Mouse (Mus musculus): ENCODE results near the gene Gm5901. TPM values are rescaled to one million over a fixed set of nuclear protein-coding genes. Genes with fewer than 3 reads are reported as not detected.

Gm5901 gene
- total and polyA plus RNA-seq, 3 experiments, result 0.30 to 0.44 TPM; not detected in 1

DNA sequence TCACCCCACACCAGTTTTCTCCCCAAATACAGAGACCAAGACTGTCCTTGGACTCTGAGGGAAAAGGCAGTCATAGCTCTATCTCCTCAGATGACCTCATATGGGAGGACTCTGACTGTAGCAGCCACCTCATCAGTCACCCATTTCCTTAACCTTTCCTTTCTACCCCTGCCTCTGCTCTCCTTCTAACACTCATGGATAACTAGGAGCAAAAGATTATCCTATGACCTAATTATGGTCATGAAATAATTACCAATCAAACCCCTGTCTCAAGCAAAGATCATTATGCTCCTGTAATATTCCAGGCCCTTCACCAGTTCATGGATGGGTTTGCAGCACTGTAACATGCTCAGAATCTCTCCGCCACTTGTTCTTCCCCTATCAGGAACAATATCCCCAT is 6.9 kb upstream of the Gm5901 start, which contains the start of gene Olfr692:
Gene Olfr692 (plus strand): TSS at position 301 of the 400 bp plus-strand sequence.
- DNase-seq (ENCODE audit: extremely low read depth), result no peak
- Histone ChIP-seq H3K4me3 (replicated peaks in 1 of 3; ENCODE audit: low read depth in 2 of 3, low read length in 2 of 3, poor library complexity in 1 of 3) (no peak within 1 kb of the TSS), H3K36me3 (replicated peaks in 1 of 2; ENCODE audit: control insufficient read depth in 1 of 2, insufficient read depth in 1 of 2, low read length in 1 of 2) (no peaks in the 10 kb centered on the region), H3K4me2 (ENCODE audit: insufficient read depth, low read depth, poor library complexity, severe bottlenecking) (no peak within 1 kb of the TSS), H3K9ac (ENCODE audit: insufficient read depth, low read depth) (no peak within 1 kb of the TSS), H3K9me3 (replicated peaks; ENCODE audit: low read length) (no peaks in the 10 kb centered on the region), H3K27me3 (replicated peaks) (no peaks in the 10 kb centered on the region), H3K27ac (ENCODE audit: insufficient read depth, low read depth) (no peak within 1 kb of the TSS), H3K79me2 (replicated peaks; ENCODE audit: control insufficient read depth, extremely low read depth, insufficient read depth, poor library complexity, severe bottlenecking) (no peaks in the 10 kb centered on the region), H3K4me1 (ENCODE audit: control insufficient read depth in 1 of 2, insufficient read depth in 2 of 2) (peaks cover 0 to 4% of the 10 kb centered on the region in 2 experiments; a peak in 2 of 4 replicates)
- dilution Hi-C loops (cut with MboI; ENCODE audit: extremely low pct_ligation_motif_present, extremely low pct_unique_long_range_greater_than_20kb, low sequenced_read_pairs), result no loop called here
- TF ChIP-seq ZNF384 (IDR thresholded peaks at IDR 0.05; ENCODE audit: low read depth, low read length) (no peak), USF1 (IDR thresholded peaks at IDR 0.05; ENCODE audit: low read depth, low read length) (no peak), MYC (IDR thresholded peaks at IDR 0.05; ENCODE audit: low read depth, low read length) (no peak), ZMIZ1 (IDR thresholded peaks at IDR 0.05; ENCODE audit: low read depth, low read length) (no peak)
- in situ Hi-C loops (cut with MboI; ENCODE audit: low pct_ligation_motif_present, low pct_unique_long_range_greater_than_20kb, low sequenced_read_pairs), result no loop called here

DNA sequence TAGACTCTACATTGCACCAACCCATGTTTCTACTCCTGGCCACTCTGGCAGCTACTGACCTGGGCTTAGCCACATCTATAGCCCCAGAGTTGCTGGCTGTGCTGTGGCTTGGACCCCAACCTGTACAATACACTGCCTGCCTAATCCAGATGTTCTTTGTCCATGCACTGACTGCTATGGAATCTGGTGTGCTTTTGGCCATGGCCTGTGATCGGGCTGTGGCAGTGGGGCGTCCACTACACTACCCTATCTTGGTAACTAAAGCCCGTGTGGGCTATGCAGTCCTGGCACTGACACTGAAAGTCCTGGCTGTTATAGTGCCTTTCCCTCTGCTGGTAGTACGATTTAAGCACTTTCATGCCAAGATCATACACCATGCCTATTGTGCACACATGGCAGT is 6.3 kb upstream of the Gm5901 start:
- dilution Hi-C loops (cut with MboI; ENCODE audit: extremely low pct_ligation_motif_present, extremely low pct_unique_long_range_greater_than_20kb, low sequenced_read_pairs) (no loop called here), in situ Hi-C loops (cut with MboI; ENCODE audit: low pct_ligation_motif_present, low pct_unique_long_range_greater_than_20kb, low sequenced_read_pairs) (no loop called here)
- Histone ChIP-seq H3K36me3 (replicated peaks in 1 of 2; ENCODE audit: control insufficient read depth in 1 of 2, insufficient read depth in 1 of 2, low read length in 1 of 2) (peaks cover 0 to 2% of the 10 kb centered on the region in 2 experiments), H3K79me2 (replicated peaks; ENCODE audit: control insufficient read depth, extremely low read depth, insufficient read depth, poor library complexity, severe bottlenecking) (no peaks in the 10 kb centered on the region), H3K4me2 (ENCODE audit: insufficient read depth, low read depth, poor library complexity, severe bottlenecking) (no peak overlapping the region), H3K9me3 (replicated peaks; ENCODE audit: low read length) (no peaks in the 10 kb centered on the region), H3K9ac (ENCODE audit: insufficient read depth, low read depth) (no peak overlapping the region), H3K27me3 (replicated peaks) (no peaks in the 10 kb centered on the region), H3K4me1 (ENCODE audit: control insufficient read depth in 1 of 2, insufficient read depth in 2 of 2) (peaks cover 0 to 10% of the 10 kb centered on the region in 2 experiments; a peak in 2 of 4 replicates), H3K4me3 (replicated peaks in 1 of 3; ENCODE audit: low read depth in 2 of 3, low read length in 2 of 3, poor library complexity in 1 of 3) (no peak overlapping the region), H3K27ac (ENCODE audit: insufficient read depth, low read depth) (no peak overlapping the region)
- DNase-seq (ENCODE audit: extremely low read depth), result no peak
- TF ChIP-seq IRF4 (IDR thresholded peaks at IDR 0.05; ENCODE audit: low read depth, low read length), result no peak
- TF ChIP-seq MYC (IDR thresholded peaks at IDR 0.05; ENCODE audit: low read depth, low read length), result no peak
- no peak for TF ChIP-seq ETS1 (conservative IDR thresholded peaks at IDR 0.05; ENCODE audit: low read depth, low read length)
- no peak for TF ChIP-seq ZMIZ1 (IDR thresholded peaks at IDR 0.05; ENCODE audit: low read depth, low read length)
- no peak for TF ChIP-seq MAFK (IDR thresholded peaks at IDR 0.05; ENCODE audit: insufficient replicate concordance, low read length)
- TF ChIP-seq JUN (IDR thresholded peaks at IDR 0.05; ENCODE audit: insufficient read depth, low read depth, low read length), result no peak
- no peak for TF ChIP-seq ELF1 (IDR thresholded peaks at IDR 0.05; ENCODE audit: low read depth, low read length)
- no peak for TF ChIP-seq MEF2A (IDR thresholded peaks at IDR 0.05; ENCODE audit: borderline replicate concordance, low read depth, low read length)
- no peak for TF ChIP-seq TBP (conservative IDR thresholded peaks at IDR 0.05; ENCODE audit: low read depth, low read length)
- no peak for TF ChIP-seq EP300 (IDR thresholded peaks at IDR 0.05; ENCODE audit: low read length)
- TF ChIP-seq TCF12 (IDR thresholded peaks at IDR 0.05; ENCODE audit: low read depth, low read length), result no peak
- TF ChIP-seq SIN3A (IDR thresholded peaks at IDR 0.05; ENCODE audit: low read length), result no peak
- no peak for TF ChIP-seq NELFE (IDR thresholded peaks at IDR 0.05; ENCODE audit: low read depth, low read length)
- TF ChIP-seq BHLHE40 (IDR thresholded peaks at IDR 0.05; ENCODE audit: low read depth, low read length), result no peak
- no peak for TF ChIP-seq USF2 (conservative IDR thresholded peaks at IDR 0.05; ENCODE audit: low read depth, low read length)
- TF ChIP-seq ZC3H11A (IDR thresholded peaks at IDR 0.05; ENCODE audit: low read depth, low read length), result no peak
- TF ChIP-seq ZKSCAN1 (IDR thresholded peaks at IDR 0.05; ENCODE audit: borderline replicate concordance, low read depth, low read length), result no peak
- TF ChIP-seq RCOR1 (conservative IDR thresholded peaks at IDR 0.05; ENCODE audit: low read depth, low read length), result no peak

All from CH12.LX (cell line).